Mouse (Mus musculus) heart, embryonic 14.5 days (tissue): ENCODE data around the gene Smim12. TPM values are rescaled to one million over a fixed set of nuclear protein-coding genes. Genes with fewer than 3 reads are reported as not detected.

Experiments used
- ATAC-seq: fragments of 200-750 bp; cut with Nextera tagmentation; 2 replicates; pipeline ENCODE4 v1.8.0; 2017; ENCODE audit warnings: low read depth, moderate TSS enrichment; ENCODE audit not compliant: insufficient number of reproducible peaks, insufficient read depth, low FRiP score
- H3K27ac ChIP-seq, 2 experiments: fragments of 200-500 bp in 1 of 2; fragments of 300-500 bp in 1 of 2; sonication (generic) in 1 of 2; replicated peaks in 1 of 2; 2 replicates each; pipeline ENCODE4 v1.5.1; 2012 to 2014; ENCODE audit warnings: low read depth in 2 of 2, low read length in 2 of 2, control low read depth in 1 of 2, mild to moderate bottlenecking in 1 of 2, mixed read lengths in 1 of 2; ENCODE audit not compliant: control insufficient read depth in 1 of 2, insufficient read depth in 1 of 2
- H3K27me3 ChIP-seq: fragments of 300-500 bp; sonication (generic); 2 replicates; pipeline ENCODE4 v1.6.1; 2014; ENCODE audit warnings: mild to moderate bottlenecking, low read length, control low read depth; ENCODE audit not compliant: control insufficient read depth, insufficient read depth
- H3K36me3 ChIP-seq: fragments of 300-500 bp; sonication (generic); 2 replicates; pipeline ENCODE4 v1.6.1; 2014; ENCODE audit warnings: mild to moderate bottlenecking, control low read depth, low read length, mixed read lengths; ENCODE audit not compliant: control insufficient read depth, insufficient read depth
- H3K4me1 ChIP-seq, 2 experiments: fragments of 200-500 bp in 1 of 2; fragments of 300-500 bp in 1 of 2; sonication (generic) in 1 of 2; 2 replicates each; pipeline ENCODE4 v1.6.1; 2012 to 2014; ENCODE audit warnings: low read length in 2 of 2, control low read depth in 1 of 2, mixed read lengths in 1 of 2; ENCODE audit not compliant: control insufficient read depth in 2 of 2, insufficient read depth in 2 of 2
- H3K4me2 ChIP-seq: fragments of 300-500 bp; sonication (generic); 2 replicates; pipeline ENCODE4 v1.6.1; 2014; ENCODE audit warnings: mild to moderate bottlenecking, low read length
- H3K4me3 ChIP-seq, 2 experiments: fragments of 200-500 bp in 1 of 2; fragments of 300-500 bp in 1 of 2; sonication (generic) in 1 of 2; 2 replicates each; pipeline ENCODE4 v1.5.1; 2012 to 2014; ENCODE audit warnings: low read length in 2 of 2, mild to moderate bottlenecking in 2 of 2, control low read depth in 1 of 2, low read depth in 1 of 2, moderate library complexity in 1 of 2; ENCODE audit not compliant: control insufficient read depth in 1 of 2, insufficient read depth in 1 of 2
- H3K9ac ChIP-seq: fragments of 300-500 bp; sonication (generic); 2 replicates; pipeline ENCODE4 v1.6.1; 2014; ENCODE audit warnings: mild to moderate bottlenecking, low read length
- H3K9me3 ChIP-seq: fragments of 300-500 bp; sonication (generic); 2 replicates; pipeline ENCODE4 v1.6.1; 2016; ENCODE audit warnings: low read length, control low read depth; ENCODE audit not compliant: control insufficient read depth
- WGBS: fragments of 180-500 bp; shearing (Covaris S2); extraction: QIAGEN DNeasy Blood & Tissue Kit; methylation state at CpG from one replicate; pipeline ENCODE4 v1.1.7; 2014; 5-methylcytosine and 5-hydroxymethylcytosine counted together
- polyA plus RNA-seq: library from polyadenylated mRNA; unstranded; fragments of >200 nt; fragmentation: Nextera tagmentation; extraction: Ambion mirVana; gene quantifications from 2 replicates; pipeline ENCODE4 v1.2.1, GENCODE M21; 2014

The Smim12 gene
- polyA plus RNA-seq, 1 experiment from 2014 or later, result 63.8 TPM

DNA sequence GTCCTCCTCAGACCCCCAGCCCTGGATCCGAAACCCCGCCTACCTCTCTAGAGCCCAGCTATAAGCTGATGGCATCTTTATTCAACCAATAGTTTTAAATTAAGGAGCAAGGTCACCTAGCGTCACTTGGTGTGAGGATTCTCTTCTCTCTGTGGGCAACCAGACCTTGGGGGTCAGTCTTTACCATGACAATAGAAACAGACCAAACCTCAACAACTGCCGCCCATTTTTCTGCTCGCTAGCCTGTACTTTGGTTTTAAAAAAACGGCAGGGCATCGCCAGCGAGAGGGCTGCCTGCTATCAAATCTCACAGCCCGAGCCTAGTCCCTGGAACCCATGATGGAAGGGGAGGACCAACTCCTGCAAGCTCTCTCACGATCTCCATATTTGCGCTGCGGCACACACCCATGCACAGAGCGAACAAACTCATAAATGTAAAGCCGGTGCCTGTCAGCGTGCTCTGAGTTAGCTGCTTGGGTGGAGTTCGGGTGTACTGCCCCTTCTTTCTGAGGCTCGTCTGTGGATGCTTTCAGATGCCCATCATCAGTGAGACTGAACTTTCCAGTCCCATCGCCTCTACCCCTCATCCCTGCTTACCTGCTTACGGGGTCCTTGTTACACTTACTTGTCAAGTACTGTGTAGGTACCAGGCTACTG is 19.0 kb upstream of the Smim12 start:
- Histone ChIP-seq H3K4me2 (no peak overlapping the region), H3K36me3 (no peaks in the 10 kb centered on the region), H3K4me3 (no peak overlapping the region), H3K9ac (no peak overlapping the region), H3K27me3 (peaks cover 51% of the 10 kb centered on the region), H3K27ac (no peak overlapping the region), H3K9me3 (no peaks in the 10 kb centered on the region), H3K4me1 (no peaks in the 10 kb centered on the region)
- no peak for ATAC-seq
- 23% methylated on average over 19 of the region's 19 CpGs for WGBS

- Histone ChIP-seq H3K9ac (no peak overlapping the region), H3K9me3 (no peaks in the 10 kb centered on the region), H3K27ac (no peak overlapping the region), H3K27me3 (peaks cover 51% of the 10 kb centered on the region), H3K36me3 (no peaks in the 10 kb centered on the region), H3K4me2 (no peak overlapping the region), H3K4me3 (no peak overlapping the region), H3K4me1 (no peaks in the 10 kb centered on the region)
- ATAC-seq, result no peak
- WGBS, result 47% methylated on average over 4 of the region's 4 CpGs
Measured at GRCm38 (mm10) chr4:127226067-127226466, 17.5 kb upstream of the Smim12 start.

- H3K27ac ChIP-seq, result no peak overlapping the region
- H3K4me3 ChIP-seq, result no peak overlapping the region
- no peak overlapping the region for H3K4me2 ChIP-seq
- no peaks in the 10 kb centered on the region for H3K4me1 ChIP-seq
- ATAC-seq, result no peak
- H3K9me3 ChIP-seq, result no peaks in the 10 kb centered on the region
- H3K27me3 ChIP-seq, result peaks cover 58% of the 10 kb centered on the region
- WGBS, result 40% methylated on average over 17 of the region's 17 CpGs
- no peak overlapping the region for H3K9ac ChIP-seq
- no peaks in the 10 kb centered on the region for H3K36me3 ChIP-seq
Measured at GRCm38 (mm10) chr4:127227051-127227673, 16.4 kb upstream of the Smim12 start.

DNA sequence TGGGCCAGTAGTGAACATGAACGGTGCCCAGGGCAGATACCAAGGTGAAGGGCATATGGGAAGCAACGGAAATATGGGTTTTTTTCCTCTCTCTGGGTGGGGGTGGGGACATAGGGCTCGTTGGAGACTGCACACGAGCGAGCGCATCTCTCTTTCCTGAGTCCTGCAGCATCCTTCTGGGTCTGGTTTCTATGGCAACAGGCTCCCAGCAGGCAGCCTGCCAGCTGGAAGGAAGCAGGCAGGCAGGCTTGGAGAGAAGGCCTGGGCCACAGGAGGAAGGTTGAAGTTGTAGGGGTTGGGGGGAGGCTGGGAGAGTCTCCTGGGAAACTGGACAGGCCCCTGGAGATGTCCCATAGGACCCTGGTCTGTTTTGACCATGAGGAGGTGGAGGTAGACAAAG is 11.6 kb upstream of the Smim12 start:
- no peak overlapping the region for H3K9ac ChIP-seq
- H3K4me2 ChIP-seq, result no peak overlapping the region
- H3K27ac ChIP-seq, result no peak overlapping the region
- ATAC-seq, result no peak
- 39% methylated on average over 6 of the region's 6 CpGs for WGBS
- H3K27me3 ChIP-seq, result peaks cover 40% of the 10 kb centered on the region
- peaks cover 4 to 7% of the 10 kb centered on the region in 2 experiments; a peak in 3 of 4 replicates for H3K4me1 ChIP-seq
- no peaks in the 10 kb centered on the region for H3K9me3 ChIP-seq
- no peaks in the 10 kb centered on the region for H3K36me3 ChIP-seq
- no peak overlapping the region for H3K4me3 ChIP-seq

GRCm38 (mm10) chr4:127232551-127232950 is 11.0 kb upstream of the Smim12 start:
- Histone ChIP-seq H3K4me3 (no peak overlapping the region), H3K9me3 (no peaks in the 10 kb centered on the region), H3K4me2 (no peak overlapping the region), H3K27me3 (peaks cover 41% of the 10 kb centered on the region), H3K36me3 (no peaks in the 10 kb centered on the region), H3K27ac (no peak overlapping the region), H3K9ac (no peak overlapping the region), H3K4me1 (peaks cover 4 to 7% of the 10 kb centered on the region in 2 experiments; a peak in 3 of 4 replicates)
- WGBS, result 65% methylated on average over 5 of the region's 5 CpGs
- no peak for ATAC-seq

- 75% methylated on average over 40 of the region's 40 CpGs for WGBS
- no peak overlapping the region for H3K4me3 ChIP-seq
- H3K27me3 ChIP-seq, result peaks cover 47% of the 10 kb centered on the region
- peaks cover 4 to 7% of the 10 kb centered on the region in 2 experiments; a peak in 3 of 4 replicates for H3K4me1 ChIP-seq
- no peaks in the 10 kb centered on the region for H3K36me3 ChIP-seq
- no peaks in the 10 kb centered on the region for H3K9me3 ChIP-seq
- H3K9ac ChIP-seq, result no peak overlapping the region
- ATAC-seq, result no peak
- no peak overlapping the region for H3K4me2 ChIP-seq
- no peak overlapping the region for H3K27ac ChIP-seq
Measured at GRCm38 (mm10) chr4:127233416-127234125, 10.0 kb upstream of the Smim12 start.

DNA sequence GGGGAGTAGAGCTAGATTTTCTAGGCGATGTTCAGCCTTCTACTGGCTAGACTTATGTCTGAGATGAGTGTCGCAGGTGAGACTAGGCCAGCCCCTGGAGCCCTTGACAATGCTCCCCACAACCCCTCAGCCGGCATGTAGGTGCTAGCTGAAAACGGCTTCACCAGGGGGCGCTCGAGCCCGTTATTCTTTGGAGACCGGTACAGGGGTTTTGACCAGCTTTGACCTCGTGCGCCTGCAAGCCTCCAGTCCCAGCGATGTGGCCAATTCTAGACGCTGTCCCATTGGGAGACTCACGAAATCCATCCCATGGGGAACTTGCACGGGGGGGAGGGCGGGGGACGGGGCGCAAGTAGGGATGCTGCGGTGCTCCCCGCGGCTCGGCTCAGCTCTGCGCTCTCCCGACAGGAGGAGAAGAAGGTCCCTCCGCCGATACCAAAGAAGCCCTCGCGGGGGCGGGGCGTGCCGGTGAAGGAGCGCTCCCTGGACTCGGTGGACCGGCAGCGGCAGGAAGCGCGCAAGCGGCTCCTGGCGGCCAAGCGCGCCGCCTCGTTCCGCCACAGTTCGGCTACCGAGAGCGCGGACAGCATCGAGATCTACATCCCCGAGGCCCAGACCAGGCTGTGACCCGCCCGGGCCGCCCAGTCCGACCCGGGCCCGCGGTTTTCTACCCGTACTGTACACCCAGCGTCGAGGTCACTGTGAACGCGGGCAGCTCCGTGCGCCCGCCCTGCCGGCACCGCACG is 7.7 kb upstream of the Smim12 start:
- under 1% methylated on average over 61 of the region's 67 CpGs for WGBS
- Histone ChIP-seq H3K9ac (peak overlapping the region; percentile 72), H3K27ac (no peak overlapping the region), H3K4me2 (peak overlapping the region; percentile 99), H3K9me3 (no peaks in the 10 kb centered on the region), H3K4me3 (peak overlapping the region; percentile 44 to 56), H3K27me3 (peaks cover 47% of the 10 kb centered on the region), H3K36me3 (no peaks in the 10 kb centered on the region), H3K4me1 (peaks cover 4 to 7% of the 10 kb centered on the region in 2 experiments; a peak in 3 of 4 replicates)
- no peak; the same call in 1 of the 2 replicates for ATAC-seq
